9 mouse cellular contexts compared by ENCODE assay signal in the genomic region with DNA sequence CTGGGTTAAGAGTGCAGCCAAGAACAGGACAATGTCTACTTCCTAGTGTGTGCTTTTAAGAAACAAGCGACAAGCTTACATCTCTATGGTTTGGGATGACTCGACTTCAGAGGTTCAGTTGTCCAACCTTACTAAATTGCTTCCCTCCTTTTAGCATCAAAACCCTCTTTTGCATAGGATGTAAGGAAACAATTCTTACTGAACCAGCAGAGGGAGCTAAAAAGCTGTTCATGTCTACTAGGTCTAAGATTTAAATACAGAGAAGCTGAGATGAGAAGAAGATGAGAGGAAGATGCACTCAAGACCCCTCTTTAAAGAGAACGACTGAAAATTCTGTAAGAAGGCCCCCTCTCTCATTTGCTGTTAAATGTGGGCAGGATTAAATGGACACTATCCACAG. TPM values are rescaled to one million over a fixed set of nuclear protein-coding genes. Genes with fewer than 3 reads are reported as not detected.
A peak's percentile ranks its signal among the peaks of the same experiment; 100 is the strongest.
DNase-seq lines count a peak whose midpoint lies in the region; ATAC-seq and TF ChIP-seq lines count a peak whose summit lies in the region.
"Had no signal": no experiment of that assay in that cellular context is flagged by ENCODE, and none has a peak within 500 bp of the region (broad histone marks: within the 10 kb centered on the region; RNA-seq: fewer than 3 reads in every experiment).

No protein-coding gene starts in this region.

- H3K36me3 ChIP-seq in lung, postnatal 0 days (ENCODE audit: insufficient read depth, low read length): peaks cover 9% of the 10 kb centered on the region

- no peak for ATAC-seq in lung, postnatal 0 days

- no peaks in the 10 kb centered on the region for H3K27me3 ChIP-seq in cerebellum, adult 2 months (ENCODE audit: control insufficient read depth, insufficient read depth, low read length)
- no peaks in the 10 kb centered on the region for H3K27me3 ChIP-seq in lung, postnatal 0 days (replicated peaks; ENCODE audit: insufficient read depth, low read length)
- H3K27me3 ChIP-seq: limb, embryonic 13.5 days had no signal

- no peak overlapping the region for H3K27ac ChIP-seq in cerebellum, adult 2 months (ENCODE audit: insufficient read depth, low read length)
- H3K27ac ChIP-seq in layer of hippocampus, adult 2 months: no peak overlapping the region
- H3K27ac ChIP-seq in lung, postnatal 0 days (ENCODE audit: low read length): no peak overlapping the region
- H3K27ac ChIP-seq: limb, embryonic 13.5 days had no signal

- H3K9me3 ChIP-seq in lung, postnatal 0 days (ENCODE audit: low read length): no peaks in the 10 kb centered on the region
- H3K9me3 ChIP-seq: limb, embryonic 13.5 days had no signal

- no peak overlapping the region for H3K4me2 ChIP-seq in lung, postnatal 0 days (replicated peaks; ENCODE audit: low read depth, low read length)
- H3K4me2 ChIP-seq: limb, embryonic 13.5 days had no signal

- TF ChIP-seq CTCF in cerebellum, adult 2 months (IDR thresholded peaks at IDR 0.05; ENCODE audit: borderline replicate concordance, insufficient read depth, low read depth, low read length): peak; percentile 24; the same call in 1 of the 2 replicates
- peak; percentile 86 for TF ChIP-seq CTCF in layer of hippocampus, adult 2 months (conservative IDR thresholded peaks at IDR 0.05)
- TF ChIP-seq CTCF in lung, postnatal 0 days (IDR thresholded peaks at IDR 0.05): peak; percentile 72

- H3K4me3 ChIP-seq in cerebellum, adult 2 months (replicated peaks; ENCODE audit: insufficient read depth, low read depth, low read length): no peak overlapping the region
- no peak overlapping the region for H3K4me3 ChIP-seq in layer of hippocampus, adult 2 months
- no peak overlapping the region for H3K4me3 ChIP-seq in lung, postnatal 0 days (ENCODE audit: low read depth, low read length)
- H3K4me3 ChIP-seq: limb, embryonic 13.5 days had no signal

- TF ChIP-seq EP300 in lung, postnatal 0 days (IDR thresholded peaks at IDR 0.05): no peak

- H3K9ac ChIP-seq in lung, postnatal 0 days (replicated peaks; ENCODE audit: low read depth): no peak overlapping the region
- H3K9ac ChIP-seq: limb, embryonic 13.5 days had no signal

- peak in 1 of 2 experiments; percentile 22 for DNase-seq in cerebellum, adult 2 months
- DNase-seq in cerebellum, adult 9-11 months: no peak
- peak; percentile 35 to 45 for DNase-seq in layer of hippocampus, adult 2 months (ENCODE audit: low spot score in 2 of 2)
- DNase-seq in layer of hippocampus, postnatal 36 days: no peak
- DNase-seq in Muller cell, postnatal 12 days (ENCODE audit: inconsistent ontology term): peak; percentile 41
- peak; percentile 70 for DNase-seq in lung, postnatal 0 days (ENCODE audit: low spot score)
- DNase-seq in adrenal gland, adult 2 months: no peak
- no peak for DNase-seq in T-cell, adult 2 months (ENCODE audit: low spot score)

- 48% methylated on average over 3 of the region's 3 CpGs for WGBS in cerebellum, adult 2 months
- 54% methylated on average over 3 of the region's 3 CpGs for whole genome bisulfite sequencing in lung, postnatal 0 days

- H3K4me1 ChIP-seq in cerebellum, adult 2 months (ENCODE audit: control insufficient read depth, insufficient read depth, low read length): no peaks in the 10 kb centered on the region
- no peaks in the 10 kb centered on the region for H3K4me1 ChIP-seq in lung, postnatal 0 days (ENCODE audit: insufficient read depth, low read depth, low read length)
- H3K4me1 ChIP-seq: limb, embryonic 13.5 days had no signal

- TF ChIP-seq POLR2A in cerebellum, adult 2 months (IDR thresholded peaks at IDR 0.05; ENCODE audit: borderline replicate concordance, insufficient read depth, low read length): no peak

RNA-seq across cellular contexts. Expression of a gene that starts 11.3 kb away (rescaled TPM):
- polyA plus RNA-seq in cerebellum, adult 2 months (2012; rRNA removed): 15.2 and 16.4 TPM in 2 replicates
- 10 to 100 TPM; 18.9 to 20.3 TPM for total RNA-seq in layer of hippocampus, adult 2 months (2021)
- total RNA-seq in layer of hippocampus, postnatal 36 days (2021): 10 to 100 TPM; 18.1 to 18.4 TPM
- 12.9 and 15.0 TPM in 2 replicates for polyA plus RNA-seq in lung, postnatal 0 days (2015; fragmentation: Nextera tagmentation; extraction: Ambion mirVana)
- total RNA-seq in adrenal gland, adult 2 months (2021): 10 to 100 TPM; 14.2 to 14.3 TPM
- 0.52 and 1.2 TPM in 2 replicates for polyA plus RNA-seq in adrenal gland, adult 2 months (2012; rRNA removed)

RNA-seq across cellular contexts. Expression of a gene that starts 13.4 kb away (rescaled TPM):
- polyA plus RNA-seq in cerebellum, adult 2 months (2012; rRNA removed): 16.7 and 16.8 TPM in 2 replicates
- total RNA-seq in layer of hippocampus, adult 2 months (2021): 10 to 100 TPM; 21.6 to 22.5 TPM
- total RNA-seq in layer of hippocampus, postnatal 36 days (2021): 10 to 100 TPM; 21.0 to 21.6 TPM
- 14.8 and 14.9 TPM in 2 replicates for polyA plus RNA-seq in lung, postnatal 0 days (2015; fragmentation: Nextera tagmentation; extraction: Ambion mirVana)
- total RNA-seq in adrenal gland, adult 2 months (2021): 10 to 100 TPM; 16.4 to 21.9 TPM
- polyA plus RNA-seq in adrenal gland, adult 2 months (2012; rRNA removed): 3.2 TPM in 2 replicates

RNA-seq across cellular contexts. Expression of a gene that starts 58.0 kb away (rescaled TPM):
- 0.13 and 0.23 TPM in 2 replicates for polyA plus RNA-seq in cerebellum, adult 2 months (2012; rRNA removed)
- under 1 TPM; 0.38 to 0.54 TPM for total RNA-seq in layer of hippocampus, adult 2 months (2021)
- total RNA-seq in layer of hippocampus, postnatal 36 days (2021): 1 to 10 TPM in 1 of 2 experiments, under 1 TPM in 1; 0.56 to 1.6 TPM
- not detected in 2 replicates for polyA plus RNA-seq in lung, postnatal 0 days (2015; fragmentation: Nextera tagmentation; extraction: Ambion mirVana)
- not detected for total RNA-seq in adrenal gland, adult 2 months (2021)
- polyA plus RNA-seq in adrenal gland, adult 2 months (2012; rRNA removed): 0.12 TPM in 1 of 2 replicates, not detected in the other

Comparison
In these comparisons a context has a peak if more than half of its experiments do, and no peak if none do; other contexts are left out.
1. DNase-seq: peak in layer of hippocampus, adult 2 months (2 of 2), Muller cell, postnatal 12 days (single experiment) and lung, postnatal 0 days (single experiment); none in cerebellum, adult 9-11 months (single experiment), layer of hippocampus, postnatal 36 days (0 of 2), adrenal gland, adult 2 months (single experiment) and T-cell, adult 2 months (single experiment).
2. CTCF ChIP-seq: peak in every context shown above with its lines; median percentile 86 in layer of hippocampus, adult 2 months; 72 in lung, postnatal 0 days; 24 in cerebellum, adult 2 months.